ENCODE assay signal across 26 mouse cellular contexts in genomic region chr12:66027535-66027934, GRCm38 (mm10).
"Had no signal": no experiment of that assay in that cellular context is flagged by ENCODE, and none has a peak within 500 bp of the region (broad histone marks: within the 10 kb centered on the region; RNA-seq: fewer than 3 reads in every experiment).

No protein-coding gene starts in this region.

- DNase-seq: cerebellum, adult 9-11 months; cerebellum, postnatal 10 days; cerebellum, postnatal 14 days; cerebellum, postnatal 25 days; cerebellum, postnatal 36 days; embryo, embryonic 11 days; forebrain, postnatal 0 days; gastrocnemius, adult 2 months; gastrocnemius, postnatal 10 days; gastrocnemius, postnatal 14 days; gastrocnemius, postnatal 36 days; heart, adult 11 months; heart, adult 18-20 months; heart, adult 2 months had no signal

- H3K4me3 ChIP-seq: embryonic facial prominence, embryonic 10.5 days; embryonic facial prominence, embryonic 12.5 days; embryonic facial prominence, embryonic 13.5 days; embryonic facial prominence, embryonic 15.5 days; erythroblast, embryonic 14.5 days; forebrain, embryonic 10.5 days; forebrain, embryonic 12.5 days; forebrain, embryonic 13.5 days; forebrain, embryonic 15.5 days; gastrocnemius, adult 2 months; heart, adult 2 months; heart, embryonic 10.5 days had no signal

- H3K9me3 ChIP-seq: embryonic facial prominence, embryonic 10.5 days; embryonic facial prominence, embryonic 12.5 days; embryonic facial prominence, embryonic 13.5 days; embryonic facial prominence, embryonic 15.5 days; forebrain, embryonic 10.5 days; forebrain, embryonic 12.5 days; forebrain, embryonic 13.5 days; forebrain, embryonic 15.5 days; heart, embryonic 10.5 days had no signal

- H3K36me3 ChIP-seq: embryonic facial prominence, embryonic 10.5 days; embryonic facial prominence, embryonic 12.5 days; embryonic facial prominence, embryonic 13.5 days; embryonic facial prominence, embryonic 15.5 days; forebrain, embryonic 10.5 days; forebrain, embryonic 12.5 days; forebrain, embryonic 15.5 days; heart, embryonic 10.5 days had no signal

- H3K27me3 ChIP-seq: embryonic facial prominence, embryonic 12.5 days; embryonic facial prominence, embryonic 13.5 days; embryonic facial prominence, embryonic 15.5 days; forebrain, embryonic 12.5 days; forebrain, embryonic 13.5 days; forebrain, embryonic 15.5 days had no signal

- H3K27ac ChIP-seq: embryonic facial prominence, embryonic 10.5 days; embryonic facial prominence, embryonic 12.5 days; embryonic facial prominence, embryonic 13.5 days; embryonic facial prominence, embryonic 15.5 days; forebrain, embryonic 10.5 days; forebrain, embryonic 12.5 days; forebrain, embryonic 13.5 days; forebrain, embryonic 15.5 days; gastrocnemius, adult 2 months; heart, adult 2 months; heart, embryonic 10.5 days had no signal

- H3K4me1 ChIP-seq: embryonic facial prominence, embryonic 10.5 days; embryonic facial prominence, embryonic 12.5 days; embryonic facial prominence, embryonic 13.5 days; embryonic facial prominence, embryonic 15.5 days; forebrain, embryonic 10.5 days; forebrain, embryonic 12.5 days; forebrain, embryonic 13.5 days; forebrain, embryonic 15.5 days; heart, embryonic 10.5 days had no signal

- H3K4me2 ChIP-seq: embryonic facial prominence, embryonic 12.5 days; embryonic facial prominence, embryonic 13.5 days; embryonic facial prominence, embryonic 15.5 days; forebrain, embryonic 12.5 days; forebrain, embryonic 13.5 days; forebrain, embryonic 15.5 days had no signal

- ATAC-seq: forebrain, embryonic 13.5 days; forebrain, embryonic 14.5 days; forebrain, embryonic 15.5 days; forebrain, embryonic 16.5 days; forebrain, postnatal 0 days had no signal

- H3K9ac ChIP-seq: embryonic facial prominence, embryonic 12.5 days; embryonic facial prominence, embryonic 13.5 days; embryonic facial prominence, embryonic 15.5 days; forebrain, embryonic 12.5 days; forebrain, embryonic 13.5 days; forebrain, embryonic 15.5 days; forebrain, postnatal 0 days had no signal
